ENCODE assay signal across 8 mouse cellular contexts in the genomic region with DNA sequence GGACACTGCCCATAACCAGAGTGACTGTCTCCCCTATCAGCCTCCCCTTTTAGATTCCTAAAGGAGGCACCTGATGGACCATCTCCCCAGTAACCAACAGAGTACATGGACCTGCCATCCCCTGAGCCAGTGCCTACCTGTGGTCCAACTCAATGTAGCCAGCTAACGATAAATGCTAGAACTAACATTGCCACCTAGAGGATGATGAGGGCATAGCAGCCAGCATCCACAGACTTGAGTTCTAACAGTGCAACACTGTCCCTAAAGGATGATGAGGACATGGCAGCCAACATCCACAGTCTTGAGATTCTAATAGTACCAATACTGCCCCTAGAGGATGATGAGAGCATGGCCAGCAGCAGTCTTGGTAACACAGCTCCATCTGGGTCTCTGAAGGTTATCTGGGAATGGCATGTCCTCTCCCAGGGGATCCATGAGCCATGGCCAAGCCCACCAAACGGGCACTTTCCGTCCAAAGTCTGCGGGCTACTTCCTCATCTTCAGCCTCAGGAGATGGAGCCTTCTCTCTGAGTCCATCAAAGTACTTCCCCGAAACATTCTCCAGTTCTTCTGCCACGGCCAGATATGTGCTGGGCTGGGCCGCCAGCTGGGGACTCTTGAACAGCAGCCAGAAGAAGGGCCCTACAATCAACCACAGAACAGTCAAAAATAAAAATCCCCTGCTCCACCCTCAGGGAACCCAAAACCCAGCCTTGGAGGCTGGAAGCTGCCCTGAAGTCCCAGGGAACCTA. TPM values are rescaled to one million over a fixed set of nuclear protein-coding genes. Genes with fewer than 3 reads are reported as not detected.
DNase-seq lines count a peak whose midpoint lies in the region; ATAC-seq lines count a peak whose summit lies in the region.

No protein-coding gene starts in this region.

- 80% methylated on average over 7 of the region's 7 CpGs for WGBS in hindbrain, embryonic 14.5 days

- no peaks in the 10 kb centered on the region for H3K4me1 ChIP-seq in hindbrain, embryonic 14.5 days (replicated peaks; ENCODE audit: control insufficient read depth, insufficient read depth, low read length)

- H3K9ac ChIP-seq in hindbrain, embryonic 14.5 days = no peak overlapping the region

- H3K27me3 ChIP-seq in hindbrain, embryonic 14.5 days (ENCODE audit: control insufficient read depth, insufficient read depth, low read length) = no peaks in the 10 kb centered on the region

- ATAC-seq in hindbrain, embryonic 14.5 days (ENCODE audit: low FRiP score) = peak; percentile 93

- peak; percentile 81 for DNase-seq in T-cell, adult 2 months (ENCODE audit: low spot score)
- peak; percentile 85 to 94 for DNase-seq in cerebellum, postnatal 36 days
- peak; percentile 82 to 95 for DNase-seq in frontal cortex, postnatal 36 days (ENCODE audit: low spot score in 2 of 2)
- peak; percentile 97 for DNase-seq in hindbrain, embryonic 14.5 days (ENCODE audit: low spot score)
- DNase-seq in layer of hippocampus, postnatal 25 days (ENCODE audit: extremely low spot score in 1 of 2, low spot score in 1 of 2) = peak; percentile 69 to 89
- DNase-seq in lung, postnatal 14 days = peak; percentile 94
- DNase-seq in retina, postnatal 1 day = peak; percentile 96
- DNase-seq in thymus, postnatal 4 days = peak; percentile 88

- no peak overlapping the region for H3K27ac ChIP-seq in hindbrain, embryonic 14.5 days

- no peak overlapping the region for H3K4me3 ChIP-seq in hindbrain, embryonic 14.5 days (replicated peaks; ENCODE audit: low read length)

- H3K9me3 ChIP-seq in hindbrain, embryonic 14.5 days (ENCODE audit: control insufficient read depth, low read length) = no peaks in the 10 kb centered on the region

- H3K36me3 ChIP-seq in hindbrain, embryonic 14.5 days (replicated peaks; ENCODE audit: control insufficient read depth, insufficient read depth) = peaks cover 80% of the 10 kb centered on the region

- H3K4me2 ChIP-seq in hindbrain, embryonic 14.5 days (replicated peaks) = no peak overlapping the region

RNA-seq across cellular contexts. Expression of a gene that starts 18.1 kb away (rescaled TPM):
- polyA plus RNA-seq in hindbrain, embryonic 14.5 days (2014; fragmentation: Nextera tagmentation; extraction: Ambion mirVana) = 41.6 and 45.5 TPM in 2 replicates
- 10 to 100 TPM; 23.3 to 27.8 TPM for total RNA-seq in layer of hippocampus, postnatal 25 days (2021)

RNA-seq across cellular contexts. Expression of a gene that starts 29.8 kb away (rescaled TPM):
- 0.20 TPM in 1 of 2 replicates, not detected in the other for polyA plus RNA-seq in hindbrain, embryonic 14.5 days (2014; fragmentation: Nextera tagmentation; extraction: Ambion mirVana)
- total RNA-seq in layer of hippocampus, postnatal 25 days (2021) = not detected

RNA-seq across cellular contexts. Expression of a gene that starts 33.1 kb away (rescaled TPM):
- 6.6 and 7.3 TPM in 2 replicates for polyA plus RNA-seq in hindbrain, embryonic 14.5 days (2014; fragmentation: Nextera tagmentation; extraction: Ambion mirVana)
- total RNA-seq in layer of hippocampus, postnatal 25 days (2021) = 1 to 10 TPM; 5.3 to 5.7 TPM
